Mouse (Mus musculus) CH12.LX (cell line): ENCODE data around the gene Fam219b. TPM values are rescaled to one million over a fixed set of nuclear protein-coding genes. Genes with fewer than 3 reads are reported as not detected.

Experiments used
- DNase-seq: peaks from one replicate; pipeline ENCODE4 v3.0.0-alpha.2; 2013; ENCODE audit errors: extremely low read depth
- H3K27ac ChIP-seq: 2 replicates; pipeline ENCODE4 v1.5.1; 2012; ENCODE audit warnings: low read depth, mild to moderate bottlenecking, control low read depth, moderate library complexity; ENCODE audit not compliant: insufficient read depth
- H3K27me3 ChIP-seq: replicated peaks from 2 replicates; pipeline ENCODE3; 2012; ENCODE audit warnings: inconsistent platforms
- H3K36me3 ChIP-seq, 2 experiments: replicated peaks in 1 of 2; 2 replicates each; pipeline versions ENCODE3 to v1.6.1; 2012; ENCODE audit warnings: inconsistent platforms in 1 of 2, low read length in 1 of 2, mild to moderate bottlenecking in 1 of 2, mixed read lengths in 1 of 2, moderate library complexity in 1 of 2; ENCODE audit not compliant: control insufficient read depth in 1 of 2, insufficient read depth in 1 of 2
- H3K4me1 ChIP-seq, 2 experiments: 2 replicates each; pipeline ENCODE4 v1.6.1; 2012; ENCODE audit warnings: inconsistent platforms in 1 of 2, moderate library complexity in 1 of 2; ENCODE audit not compliant: insufficient read depth in 2 of 2, control insufficient read depth in 1 of 2
- H3K4me2 ChIP-seq: 2 replicates; pipeline ENCODE4 v1.6.1; 2012; ENCODE audit warnings: low read depth, mild to moderate bottlenecking, control low read depth; ENCODE audit not compliant: poor library complexity, insufficient read depth, severe bottlenecking
- H3K4me3 ChIP-seq, 3 experiments: fragments of 150-350 bp in 1 of 3; sonication (generic) in 1 of 3; replicated peaks in 1 of 3; 2 replicates each; pipeline versions ENCODE3 to v1.5.1; 2011 to 2012; ENCODE audit warnings: low read depth in 2 of 3, low read length in 2 of 3, mild to moderate bottlenecking in 2 of 3, moderate library complexity in 2 of 3, control low read depth in 1 of 3, improper control_type of control experiment in 1 of 3, inconsistent platforms in 1 of 3, mixed read lengths in 1 of 3; ENCODE audit not compliant: poor library complexity in 1 of 3
- H3K79me2 ChIP-seq: replicated peaks from 2 replicates; pipeline ENCODE4 v1.6.1; 2012; ENCODE audit warnings: mild to moderate bottlenecking, moderate library complexity; ENCODE audit not compliant: control insufficient read depth, poor library complexity, insufficient read depth, severe bottlenecking; ENCODE audit errors: extremely low read depth
- H3K9ac ChIP-seq: 2 replicates; pipeline ENCODE4 v1.6.1; 2012; ENCODE audit warnings: low read depth, mild to moderate bottlenecking, control low read depth, moderate library complexity; ENCODE audit not compliant: insufficient read depth
- H3K9me3 ChIP-seq: replicated peaks from 2 replicates; pipeline ENCODE3; 2012; ENCODE audit warnings: low read length, inconsistent platforms, mixed read lengths
- BHLHE40 ChIP-seq: IDR thresholded peaks from 2 replicates; pipeline ENCODE4 v1.6.1; 2011; ENCODE audit warnings: mild to moderate bottlenecking, low read depth, low read length, improper control_type of control experiment
- CHD1 ChIP-seq: IDR thresholded peaks from 2 replicates; pipeline ENCODE4 v1.6.1; 2012; ENCODE audit warnings: low read depth, low read length, improper control_type of control experiment, inconsistent platforms
- CHD2 ChIP-seq: IDR thresholded peaks from 2 replicates; pipeline ENCODE4 v1.6.1; 2011; ENCODE audit warnings: low read length, improper control_type of control experiment
- CTCF ChIP-seq, 2 experiments: IDR thresholded peaks in 1 of 2; conservative IDR thresholded peaks in 1 of 2; 2 replicates each; pipeline ENCODE4 v1.5.1; 2011 to 2012; ENCODE audit warnings: low read depth in 2 of 2, low read length in 2 of 2, improper control_type of control experiment in 1 of 2, inconsistent platforms in 1 of 2, mild to moderate bottlenecking in 1 of 2, moderate library complexity in 1 of 2
- E2F4 ChIP-seq: IDR thresholded peaks from 2 replicates; pipeline ENCODE4 v1.6.1; 2011; ENCODE audit warnings: low read depth, low read length, improper control_type of control experiment; ENCODE audit not compliant: insufficient replicate concordance
- ELF1 ChIP-seq: IDR thresholded peaks from 2 replicates; pipeline ENCODE4 v1.6.1; 2014; ENCODE audit warnings: low read depth, mild to moderate bottlenecking, inconsistent platforms, low read length, improper control_type of control experiment
- EP300 ChIP-seq: IDR thresholded peaks from 2 replicates; pipeline ENCODE4 v1.6.1; 2011; ENCODE audit warnings: low read length, improper control_type of control experiment
- ETS1 ChIP-seq: conservative IDR thresholded peaks from 2 replicates; pipeline ENCODE4 v1.6.1; 2012; ENCODE audit warnings: low read depth, mild to moderate bottlenecking, inconsistent platforms, low read length, improper control_type of control experiment, moderate library complexity
- GABPA ChIP-seq: IDR thresholded peaks from 2 replicates; pipeline ENCODE4 v1.6.1; 2012; ENCODE audit warnings: low read depth, low read length, improper control_type of control experiment, inconsistent platforms; ENCODE audit not compliant: insufficient replicate concordance
- HCFC1 ChIP-seq: IDR thresholded peaks from 2 replicates; pipeline ENCODE4 v1.6.1; 2012; ENCODE audit warnings: low read depth, mild to moderate bottlenecking, inconsistent platforms, low read length, improper control_type of control experiment
- IRF4 ChIP-seq: IDR thresholded peaks from 2 replicates; pipeline ENCODE4 v1.6.1; 2014; ENCODE audit warnings: low read depth, mild to moderate bottlenecking, inconsistent platforms, low read length, improper control_type of control experiment
- JUN ChIP-seq: IDR thresholded peaks from 2 replicates; pipeline ENCODE4 v1.6.1; 2011; ENCODE audit warnings: low read depth, mild to moderate bottlenecking, low read length, improper control_type of control experiment, moderate library complexity; ENCODE audit not compliant: insufficient read depth
- JUND ChIP-seq: conservative IDR thresholded peaks from 2 replicates; pipeline ENCODE4 v1.6.1; 2011; ENCODE audit warnings: low read depth, low read length, improper control_type of control experiment
- KAT2A ChIP-seq: IDR thresholded peaks from 2 replicates; pipeline ENCODE4 v1.6.1; 2012; ENCODE audit warnings: low read length, improper control_type of control experiment, inconsistent platforms; ENCODE audit not compliant: insufficient replicate concordance
- MAFK ChIP-seq: IDR thresholded peaks from 2 replicates; pipeline ENCODE4 v1.6.1; 2011; ENCODE audit warnings: low read length, improper control_type of control experiment; ENCODE audit not compliant: insufficient replicate concordance
- MAX ChIP-seq: IDR thresholded peaks from 2 replicates; pipeline ENCODE4 v1.6.1; 2011; ENCODE audit warnings: low read length, improper control_type of control experiment
- MEF2A ChIP-seq: IDR thresholded peaks from 2 replicates; pipeline ENCODE4 v1.6.1; 2014; ENCODE audit warnings: low read depth, mild to moderate bottlenecking, inconsistent platforms, low read length, improper control_type of control experiment, borderline replicate concordance
- MXI1 ChIP-seq: IDR thresholded peaks from 2 replicates; pipeline ENCODE4 v1.6.1; 2011; ENCODE audit warnings: mild to moderate bottlenecking, low read depth, low read length, improper control_type of control experiment
- MYC ChIP-seq: IDR thresholded peaks from 2 replicates; pipeline ENCODE4 v1.6.1; 2011; ENCODE audit warnings: low read depth, mild to moderate bottlenecking, improper control_type of control experiment, low read length
- NELFE ChIP-seq: IDR thresholded peaks from 2 replicates; pipeline ENCODE4 v1.6.1; 2011; ENCODE audit warnings: low read depth, low read length, improper control_type of control experiment
- NRF1 ChIP-seq: IDR thresholded peaks from 2 replicates; pipeline ENCODE4 v1.6.1; 2014; ENCODE audit warnings: low read depth, mild to moderate bottlenecking, inconsistent platforms, low read length, improper control_type of control experiment, moderate library complexity
- PAX5 ChIP-seq: IDR thresholded peaks from 2 replicates; pipeline ENCODE4 v1.6.1; 2012; ENCODE audit warnings: low read length, inconsistent platforms, mixed read lengths
- POLR2A ChIP-seq: IDR thresholded peaks from 2 replicates; pipeline ENCODE4 v1.6.1; 2011; ENCODE audit warnings: low read depth, mild to moderate bottlenecking, improper control_type of control experiment, low read length
- POLR2AphosphoS2 ChIP-seq: IDR thresholded peaks from 2 replicates; pipeline ENCODE4 v1.6.1; 2011; ENCODE audit warnings: low read depth, low read length, improper control_type of control experiment
- RAD21 ChIP-seq: IDR thresholded peaks from 2 replicates; pipeline ENCODE4 v1.6.1; 2011; ENCODE audit warnings: low read depth, mild to moderate bottlenecking, low read length, improper control_type of control experiment, moderate library complexity
- RCOR1 ChIP-seq: conservative IDR thresholded peaks from 2 replicates; pipeline ENCODE4 v1.6.1; 2012; ENCODE audit warnings: low read depth, mild to moderate bottlenecking, inconsistent platforms, low read length, improper control_type of control experiment
- SIN3A ChIP-seq: IDR thresholded peaks from 2 replicates; pipeline ENCODE4 v1.6.1; 2012; ENCODE audit warnings: low read length, improper control_type of control experiment, inconsistent platforms
- SMC3 ChIP-seq: IDR thresholded peaks from 2 replicates; pipeline ENCODE4 v1.6.1; 2011; ENCODE audit warnings: low read depth, low read length, improper control_type of control experiment
- TBP ChIP-seq: conservative IDR thresholded peaks from 2 replicates; pipeline ENCODE4 v1.6.1; 2011; ENCODE audit warnings: low read depth, low read length, improper control_type of control experiment
- TCF12 ChIP-seq: IDR thresholded peaks from 2 replicates; pipeline ENCODE4 v1.6.1; 2014; ENCODE audit warnings: low read depth, mild to moderate bottlenecking, inconsistent platforms, low read length, improper control_type of control experiment
- UBTF ChIP-seq: IDR thresholded peaks from 2 replicates; pipeline ENCODE4 v1.6.1; 2012; ENCODE audit warnings: low read depth, mild to moderate bottlenecking, inconsistent platforms, low read length, improper control_type of control experiment, moderate library complexity
- USF1 ChIP-seq: IDR thresholded peaks from 2 replicates; pipeline ENCODE4 v1.6.1; 2014; ENCODE audit warnings: low read depth, mild to moderate bottlenecking, inconsistent platforms, low read length, improper control_type of control experiment
- USF2 ChIP-seq: conservative IDR thresholded peaks from 2 replicates; pipeline ENCODE4 v1.6.1; 2011; ENCODE audit warnings: low read depth, low read length, improper control_type of control experiment
- ZC3H11A ChIP-seq: IDR thresholded peaks from 2 replicates; pipeline ENCODE4 v1.6.1; 2012; ENCODE audit warnings: low read depth, mild to moderate bottlenecking, inconsistent platforms, low read length, improper control_type of control experiment
- ZKSCAN1 ChIP-seq: IDR thresholded peaks from 2 replicates; pipeline ENCODE4 v1.6.1; 2012; ENCODE audit warnings: low read depth, inconsistent platforms, low read length, improper control_type of control experiment, borderline replicate concordance
- ZMIZ1 ChIP-seq: IDR thresholded peaks from 2 replicates; pipeline ENCODE4 v1.6.1; 2012; ENCODE audit warnings: low read depth, mild to moderate bottlenecking, inconsistent platforms, low read length, improper control_type of control experiment
- ZNF384 ChIP-seq: IDR thresholded peaks from 2 replicates; pipeline ENCODE4 v1.6.1; 2012; ENCODE audit warnings: low read depth, low read length, improper control_type of control experiment, inconsistent platforms
- dilution Hi-C: fragments of 300-500 bp; cut with MboI; formaldehyde crosslinking; loops from 2 replicates; pipeline ENCODE4 v1.14.3; 2020; ENCODE audit warnings: low sequenced_read_pairs; ENCODE audit not compliant: extremely low pct_unique_long_range_greater_than_20kb, extremely low pct_ligation_motif_present
- in situ Hi-C: fragments of 300-500 bp; cut with MboI; formaldehyde crosslinking; loops from 3 replicates; pipeline ENCODE4 v1.14.3; 2019; ENCODE audit warnings: low sequenced_read_pairs, low pct_ligation_motif_present, low pct_unique_long_range_greater_than_20kb, mixed read lengths
- polyA plus RNA-seq: library from polyadenylated mRNA; unstranded; fragments of >175 nt; gene quantifications from 2 replicates; pipeline ENCODE4 v1.2.1, GENCODE M21; 2012; ENCODE audit warnings: low read depth; ENCODE audit not compliant: insufficient read length
- total RNA-seq, 2 experiments: library from RNA; depleted of rRNA; stranded (reverse); fragments of 300-350 nt in 1 of 2; fragments of >200 nt in 1 of 2; gene quantifications; 2 replicates each; pipeline ENCODE4 v1.2.3; 2012 to 2014

Gene Fam219b
- total and polyA plus RNA-seq, 3 experiments, result 8.3 to 10.6 (median 9.2) TPM

- peak within 1 kb of the TSS; percentile 26 for H3K4me2 ChIP-seq
- peak; percentile 83 for DNase-seq
- in situ Hi-C loops, result loop anchor here (5.0 kb wide), 1 partner anchor 68 kb away; no protein-coding TSS in a partner anchor
- no peaks in the 10 kb centered on the region for H3K79me2 ChIP-seq
- H3K27me3 ChIP-seq, result no peaks in the 10 kb centered on the region
- H3K27ac ChIP-seq, result peak within 1 kb of the TSS; percentile 80
- peaks cover 43 to 71% of the 10 kb centered on the region in 2 experiments for H3K36me3 ChIP-seq
- peak within 1 kb of the TSS; percentile 72 to 92 (median 77) for H3K4me3 ChIP-seq
- peak within 1 kb of the TSS; percentile 79 for H3K9ac ChIP-seq
- no peaks in the 10 kb centered on the region for H3K9me3 ChIP-seq
- H3K4me1 ChIP-seq, result peaks cover 0 to 31% of the 10 kb centered on the region in 2 experiments; a peak in 2 of 4 replicates
- dilution Hi-C loops, result no loop called here
- TF ChIP-seq MYC (no peak), KAT2A (no peak), ETS1 (0 out of 2 replicates have a peak, but pooled peaks have one; percentile 14), MXI1 (peak; percentile 65), TCF12 (peak; percentile 63), BHLHE40 (peak; percentile 69), MAFK (no peak), GABPA (no peak), MEF2A (no peak; the same call in 1 of the 2 replicates), ZC3H11A (no peak), POLR2AphosphoS2 (no peak), CHD1 (no peak), UBTF (no peak), E2F4 (no peak), USF1 (no peak), ZMIZ1 (no peak), ELF1 (peak; percentile 88), EP300 (no peak), CTCF (conservative IDR thresholded peaks at IDR 0.05 in 1 of 2, IDR thresholded peaks at IDR 0.05 in 1 of 2; ENCODE audit: low read depth in 2 of 2, low read length in 2 of 2) (peak in 1 of 2 experiments; percentile 52; a peak in 2 of 4 replicates), USF2 (no peak), RCOR1 (no peak), RAD21 (no peak; the same call in 1 of the 2 replicates), POLR2A (peak; percentile 73), PAX5 (no peak), JUND (no peak), ZNF384 (no peak), SMC3 (no peak; the same call in 1 of the 2 replicates), NELFE (no peak; the same call in 1 of the 2 replicates), IRF4 (peak; percentile 60; the same call in 1 of the 2 replicates), MAX (no peak), ZKSCAN1 (no peak), HCFC1 (peak; percentile 60; the same call in 1 of the 2 replicates), TBP (0 out of 2 replicates have a peak, but pooled peaks have one; percentile 23), NRF1 (0 out of 2 replicates have a peak, but pooled peaks have one; percentile 9), SIN3A (peak; percentile 75), JUN (no peak), CHD2 (no peak; the same call in 1 of the 2 replicates)
Observed at GRCm38 (mm10) chr9:57589224-57590126, 52.1 kb downstream of the Fam219b start, which contains the start of gene Ulk3. Ulk3 (plus strand) TSS chr9:57589452.
